Mouse (Mus musculus): Measurements from ENCODE around the gene Arhgap18.

- TF ChIP-seq EP300 (IDR thresholded peaks at IDR 0.05; ENCODE audit: low read depth) = no peak
- TF ChIP-seq CTCF (IDR thresholded peaks at IDR 0.05; ENCODE audit: low read depth) = no peak
Observed at GRCm38 (mm10) chr10:26877309-26877708, 124.1 kb downstream of the Arhgap18 start.
